Mouse (Mus musculus) brown adipose tissue, adult 24 weeks (tissue): Measurements from ENCODE around the gene Havcr1. TPM values are rescaled to one million over a fixed set of nuclear protein-coding genes. Genes with fewer than 3 reads are reported as not detected.
"Not testable (repeated sequence)": the region's sequence is repeated elsewhere in the genome, so short reads cannot be mapped to it uniquely, and the experiment has no call there.

ENCODE experiments used
- H3K27ac ChIP-seq: fragments of 200-500 bp; replicated peaks from 2 replicates; pipeline ENCODE4 v1.5.1; 2012; ENCODE audit warnings: low read depth, mild to moderate bottlenecking, low read length
- H3K4me1 ChIP-seq: fragments of 200-500 bp; 2 replicates; pipeline ENCODE4 v1.6.1; 2012; ENCODE audit warnings: low read length, mixed read lengths; ENCODE audit not compliant: control insufficient read depth, insufficient read depth, insufficient read length
- H3K4me3 ChIP-seq: fragments of 200-500 bp; 2 replicates; pipeline ENCODE4 v1.5.1; 2012; ENCODE audit warnings: low read depth, mild to moderate bottlenecking, low read length, moderate library complexity; ENCODE audit not compliant: insufficient read depth
- polyA plus RNA-seq: library from polyadenylated mRNA; stranded (reverse); fragments of >200 nt; gene quantifications from 2 replicates; pipeline ENCODE4 v1.2.4, GENCODE M21; 2012; ENCODE audit not compliant: missing spikeins, insufficient read depth, insufficient read length

Gene Havcr1
- polyA plus RNA-seq: not detected in 2 replicates

DNA sequence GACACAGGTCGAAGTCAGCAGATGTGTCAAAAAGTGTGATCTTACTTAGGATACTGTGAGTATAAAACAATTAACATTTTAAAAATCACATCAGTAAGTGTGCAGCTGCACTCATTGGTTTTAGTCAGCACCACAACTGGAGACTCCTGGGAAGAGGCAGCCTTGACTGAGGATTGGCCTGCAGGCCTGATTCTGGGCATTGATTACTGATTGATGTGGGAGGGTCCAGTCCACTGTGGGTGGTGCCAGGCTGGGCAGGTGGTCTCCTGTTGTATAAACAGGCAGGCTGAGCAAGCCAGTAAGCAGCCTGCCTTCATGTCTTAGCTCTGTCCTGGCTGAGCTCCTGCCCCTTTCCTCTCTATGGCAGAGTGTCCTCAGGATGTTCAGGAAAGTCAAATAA lies at the start of gene Havcr1:
Gene Havcr1 (plus strand): TSS at position 5 of the 400 bp plus-strand sequence.
- H3K27ac ChIP-seq, H3K4me3 ChIP-seq, H3K4me1 ChIP-seq: not testable (repeated sequence)

GRCm38 (mm10) chr11:46690136-46690535 lies 44.7 kb upstream of the Havcr1 start:
- no peak overlapping the region for H3K27ac ChIP-seq
- H3K4me3 ChIP-seq: no peak overlapping the region
- no peaks in the 10 kb centered on the region for H3K4me1 ChIP-seq

- not testable (repeated sequence) for H3K4me1 ChIP-seq, H3K4me3 ChIP-seq, H3K27ac ChIP-seq
Measured at GRCm38 (mm10) chr11:46695849-46696248, 39.0 kb upstream of the Havcr1 start.

DNA sequence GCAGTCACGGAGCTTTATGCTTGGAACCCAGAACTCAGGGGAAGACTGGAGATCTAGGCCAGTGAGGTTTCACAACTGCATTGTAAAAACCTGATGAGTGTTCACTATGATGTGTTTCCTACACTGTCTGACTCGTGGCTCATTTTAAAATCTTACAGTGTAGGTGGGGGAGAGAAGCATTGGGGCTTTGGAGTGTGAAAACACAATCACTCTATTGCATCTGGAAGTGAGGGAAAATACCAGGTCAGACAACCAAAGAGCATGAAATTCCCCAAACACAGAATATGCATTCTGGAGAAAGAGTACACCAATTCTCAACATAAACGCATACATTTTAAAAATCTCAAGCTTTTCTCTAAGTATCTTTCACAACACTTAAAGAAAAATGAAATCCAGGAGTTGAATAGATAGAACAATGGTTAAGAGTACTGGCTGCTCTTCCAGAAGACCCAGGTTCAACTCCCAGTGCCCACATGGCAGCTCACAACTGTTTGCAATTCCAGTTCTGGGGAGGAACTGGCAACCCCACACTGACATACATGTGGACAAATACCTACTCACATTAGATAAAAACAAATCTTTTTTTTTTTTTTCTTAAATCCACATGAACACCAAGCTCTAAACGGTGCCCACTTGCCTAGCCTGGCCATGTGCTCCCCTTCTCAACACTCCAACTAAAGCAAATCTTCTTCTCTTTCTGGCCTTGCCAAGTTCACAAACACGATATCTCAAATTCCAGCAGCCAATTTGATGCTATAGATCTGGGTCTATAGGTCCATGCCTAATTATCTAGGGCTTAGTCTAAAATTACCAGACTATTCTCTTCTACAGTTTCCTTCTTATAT lies 37.2 kb upstream of the Havcr1 start:
- no peak overlapping the region for H3K27ac ChIP-seq
- no peaks in the 10 kb centered on the region for H3K4me1 ChIP-seq
- H3K4me3 ChIP-seq: no peak overlapping the region

GRCm38 (mm10) chr11:46698278-46698655 lies 36.6 kb upstream of the Havcr1 start:
- Histone ChIP-seq H3K27ac (no peak overlapping the region), H3K4me3 (no peak overlapping the region), H3K4me1 (no peaks in the 10 kb centered on the region)

GRCm38 (mm10) chr11:46698830-46699229 lies 36.0 kb upstream of the Havcr1 start:
- Histone ChIP-seq H3K4me3 (no peak overlapping the region), H3K27ac (no peak overlapping the region), H3K4me1 (no peaks in the 10 kb centered on the region)

DNA sequence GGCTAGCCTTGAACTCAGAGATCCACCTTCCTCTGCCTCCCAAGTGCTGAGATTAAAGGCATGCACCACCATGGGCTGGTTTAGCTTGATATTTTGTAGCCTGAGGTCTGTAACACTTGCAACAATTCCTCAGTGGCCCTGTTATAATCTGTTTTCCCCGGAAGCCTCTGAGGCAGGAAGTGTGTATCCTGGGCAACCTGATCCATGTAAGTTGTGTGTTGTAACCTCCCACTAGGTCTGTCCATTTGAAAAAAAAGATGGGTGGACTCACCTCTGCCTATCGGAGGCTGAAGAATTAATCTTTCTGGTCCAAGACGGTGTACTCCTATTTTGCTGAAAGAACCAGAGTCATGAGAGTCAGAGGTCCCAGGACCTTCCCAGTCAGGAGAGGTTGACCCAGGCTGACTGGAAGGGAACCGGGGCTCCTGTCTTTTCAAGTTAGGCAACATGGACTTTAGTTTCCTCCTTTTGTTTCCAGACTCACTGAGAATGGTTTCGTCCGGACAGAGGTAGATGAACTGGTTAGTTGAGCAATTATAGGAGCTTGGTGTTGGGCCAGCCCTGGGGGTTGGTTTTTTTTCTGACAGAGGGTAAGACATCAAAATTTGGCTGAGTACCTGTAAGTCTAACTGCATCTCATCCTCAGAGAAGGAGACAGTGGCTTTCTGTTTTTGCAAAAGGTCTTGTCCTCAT lies 28.1 kb upstream of the Havcr1 start, which contains the start of gene Timd2:
Gene Timd2 (minus strand): TSS at position 398 of the 693 bp plus-strand sequence.
- Histone ChIP-seq H3K4me1 (no peaks in the 10 kb centered on the region), H3K4me3 (no peak within 1 kb of the TSS), H3K27ac (no peak within 1 kb of the TSS)

GRCm38 (mm10) chr11:46731541-46732070 lies 3.3 kb upstream of the Havcr1 start:
- no peak overlapping the region for H3K27ac ChIP-seq
- H3K4me3 ChIP-seq: no peak overlapping the region
- no peaks in the 10 kb centered on the region for H3K4me1 ChIP-seq

DNA sequence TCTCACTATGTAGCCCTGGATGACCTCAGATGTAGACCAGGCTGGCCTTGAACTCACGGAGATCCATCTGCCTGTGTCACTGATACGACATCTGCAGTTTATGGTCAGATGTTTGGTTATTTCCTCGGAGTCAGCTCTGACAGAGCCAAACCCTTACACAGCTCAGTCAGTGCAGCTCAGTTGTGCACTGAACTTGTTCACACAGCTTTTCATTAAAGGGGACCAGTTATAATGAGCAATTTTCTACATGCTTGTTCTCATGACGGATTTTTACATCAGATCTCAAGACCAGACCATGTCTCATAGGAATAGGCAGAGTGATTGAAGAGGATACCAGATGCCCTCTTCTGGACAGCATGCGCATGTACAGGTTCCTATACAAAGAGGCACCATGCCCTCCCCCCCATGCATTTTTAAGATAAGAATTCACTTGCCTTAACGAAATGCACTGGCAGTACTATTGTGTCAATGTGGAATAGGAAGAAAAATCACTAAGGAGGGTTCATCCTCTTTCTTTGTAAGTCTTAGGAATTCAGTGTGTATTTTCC lies 1.6 kb upstream of the Havcr1 start:
- Histone ChIP-seq H3K4me1 (no peaks in the 10 kb centered on the region), H3K4me3 (no peak overlapping the region), H3K27ac (no peak overlapping the region)

GRCm38 (mm10) chr11:46734617-46735016 lies 263 bp upstream of the Havcr1 start:
- Histone ChIP-seq H3K4me3 (no peak overlapping the region), H3K4me1 (no peaks in the 10 kb centered on the region), H3K27ac (no peak overlapping the region)

DNA sequence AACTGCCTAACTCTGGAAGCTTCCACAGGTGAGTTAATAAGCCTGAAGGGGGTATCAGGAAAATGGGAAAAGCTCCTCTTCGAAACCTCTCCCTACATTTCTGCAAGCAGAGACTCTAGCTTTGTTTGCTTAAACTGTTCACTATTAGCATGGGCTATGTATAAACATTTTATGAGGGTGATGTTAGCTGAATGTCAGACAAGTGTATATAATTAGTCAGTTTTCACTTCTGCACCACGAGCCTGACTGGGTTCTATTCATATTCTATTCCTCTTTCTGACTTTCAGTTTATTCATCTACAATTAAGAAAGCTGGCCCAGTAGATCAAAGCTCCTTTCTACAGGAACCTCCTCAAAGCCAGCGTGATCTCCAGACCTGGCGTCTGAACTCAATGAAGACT lies 4.6 kb downstream of the Havcr1 start:
- no peak overlapping the region for H3K27ac ChIP-seq
- no peak overlapping the region for H3K4me3 ChIP-seq
- H3K4me1 ChIP-seq: no peaks in the 10 kb centered on the region

DNA sequence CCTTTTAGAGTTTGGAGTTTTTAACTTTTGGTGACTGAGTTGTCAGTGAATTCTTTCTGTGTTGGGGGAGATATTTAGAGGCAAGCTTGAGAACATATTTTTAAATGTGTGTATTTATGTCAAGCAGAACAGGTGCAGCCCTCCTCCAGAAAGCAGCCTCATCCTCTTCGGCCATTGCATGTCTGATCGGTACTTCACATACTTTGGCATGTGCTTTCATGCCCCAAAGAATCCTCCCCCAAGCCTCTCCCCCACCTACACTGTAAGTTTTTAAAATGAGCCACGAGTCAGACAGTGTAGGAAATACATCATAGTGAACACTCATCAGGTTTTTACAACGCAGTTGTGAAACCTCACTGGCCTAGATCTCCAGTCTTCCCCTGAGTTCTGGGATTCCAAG lies 6.0 kb downstream of the Havcr1 start:
- no peaks in the 10 kb centered on the region for H3K4me1 ChIP-seq
- no peak overlapping the region for H3K4me3 ChIP-seq
- H3K27ac ChIP-seq: no peak overlapping the region

DNA sequence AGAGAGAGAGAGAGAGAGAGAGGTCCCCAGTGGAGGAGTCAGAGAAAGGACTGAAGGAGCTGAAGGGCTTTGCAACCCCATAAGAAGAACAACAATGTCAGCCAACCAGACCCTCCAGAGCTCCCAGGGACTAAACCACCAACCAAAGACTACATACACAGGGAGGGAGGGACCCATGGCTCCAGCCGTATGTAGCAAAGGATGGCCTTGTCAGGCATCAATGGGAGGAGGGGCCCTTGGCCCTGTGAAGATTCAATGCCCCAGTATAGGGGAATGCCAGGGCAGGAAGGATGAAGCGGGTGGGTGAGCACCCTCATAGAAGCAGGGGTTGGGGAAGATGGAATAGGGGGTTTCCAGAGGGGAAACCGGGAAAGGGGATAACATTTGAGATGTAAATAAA lies 6.8 kb downstream of the Havcr1 start:
- H3K4me3 ChIP-seq: no peak overlapping the region
- H3K27ac ChIP-seq: no peak overlapping the region
- H3K4me1 ChIP-seq: no peaks in the 10 kb centered on the region

GRCm38 (mm10) chr11:46747996-46748395 lies 13.1 kb downstream of the Havcr1 start:
- no peaks in the 10 kb centered on the region for H3K4me1 ChIP-seq
- no peak overlapping the region for H3K27ac ChIP-seq
- H3K4me3 ChIP-seq: no peak overlapping the region

- H3K4me1 ChIP-seq: no peaks in the 10 kb centered on the region
- no peak overlapping the region for H3K27ac ChIP-seq
- H3K4me3 ChIP-seq: no peak overlapping the region
Measured at GRCm38 (mm10) chr11:46753662-46754061, 18.8 kb downstream of the Havcr1 start.
